Mouse (Mus musculus) E14TG2a.4 (cell line): ENCODE results near the gene 1700028J19Rik.

ENCODE experiments used
- CTCF ChIP-seq: conservative IDR thresholded peaks from 2 replicates; pipeline ENCODE4 v1.5.1; 2014; ENCODE audit warnings: low read length
- NANOG ChIP-seq: IDR thresholded peaks from 2 replicates; pipeline ENCODE4 v1.6.1; 2014; ENCODE audit warnings: borderline replicate concordance, low read length, mixed read lengths
- POU5F1 ChIP-seq: IDR thresholded peaks from 2 replicates; pipeline ENCODE4 v1.6.1; 2014; ENCODE audit warnings: low read length, borderline replicate concordance

- TF ChIP-seq CTCF (no peak), POU5F1 (no peak), NANOG (no peak)
Measured at GRCm38 (mm10) chr7:44260410-44260809, 13.9 kb upstream of the 1700028J19Rik start.
